Mouse (Mus musculus) Muller cell, postnatal 12 days (primary cell): ENCODE results near the gene Fbxl5.

Experiments used
- DNase-seq: peaks from one replicate; pipeline ENCODE4 v3.0.0-alpha.2; 2015; ENCODE audit errors: inconsistent ontology term

The Fbxl5 gene

DNA sequence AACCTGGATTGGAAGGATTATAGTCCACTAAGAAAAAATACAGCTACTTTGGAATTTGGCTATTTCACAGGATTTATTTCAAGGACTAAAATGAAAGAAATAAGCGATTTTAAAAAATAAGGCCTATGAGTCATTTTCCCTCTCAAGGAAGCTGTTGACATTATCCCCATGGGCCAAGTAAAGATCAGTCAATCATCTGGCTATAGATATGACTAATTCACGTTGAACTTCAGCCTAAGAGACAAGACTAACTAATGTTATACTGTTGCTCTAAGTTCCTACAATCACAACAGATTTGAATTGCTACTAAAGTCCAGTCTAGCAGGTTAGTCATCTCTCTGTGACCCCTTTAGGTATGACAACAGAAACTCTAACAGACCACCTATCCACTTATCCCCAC, 37.4 kb downstream of the Fbxl5 start:
- no peak for DNase-seq

DNA sequence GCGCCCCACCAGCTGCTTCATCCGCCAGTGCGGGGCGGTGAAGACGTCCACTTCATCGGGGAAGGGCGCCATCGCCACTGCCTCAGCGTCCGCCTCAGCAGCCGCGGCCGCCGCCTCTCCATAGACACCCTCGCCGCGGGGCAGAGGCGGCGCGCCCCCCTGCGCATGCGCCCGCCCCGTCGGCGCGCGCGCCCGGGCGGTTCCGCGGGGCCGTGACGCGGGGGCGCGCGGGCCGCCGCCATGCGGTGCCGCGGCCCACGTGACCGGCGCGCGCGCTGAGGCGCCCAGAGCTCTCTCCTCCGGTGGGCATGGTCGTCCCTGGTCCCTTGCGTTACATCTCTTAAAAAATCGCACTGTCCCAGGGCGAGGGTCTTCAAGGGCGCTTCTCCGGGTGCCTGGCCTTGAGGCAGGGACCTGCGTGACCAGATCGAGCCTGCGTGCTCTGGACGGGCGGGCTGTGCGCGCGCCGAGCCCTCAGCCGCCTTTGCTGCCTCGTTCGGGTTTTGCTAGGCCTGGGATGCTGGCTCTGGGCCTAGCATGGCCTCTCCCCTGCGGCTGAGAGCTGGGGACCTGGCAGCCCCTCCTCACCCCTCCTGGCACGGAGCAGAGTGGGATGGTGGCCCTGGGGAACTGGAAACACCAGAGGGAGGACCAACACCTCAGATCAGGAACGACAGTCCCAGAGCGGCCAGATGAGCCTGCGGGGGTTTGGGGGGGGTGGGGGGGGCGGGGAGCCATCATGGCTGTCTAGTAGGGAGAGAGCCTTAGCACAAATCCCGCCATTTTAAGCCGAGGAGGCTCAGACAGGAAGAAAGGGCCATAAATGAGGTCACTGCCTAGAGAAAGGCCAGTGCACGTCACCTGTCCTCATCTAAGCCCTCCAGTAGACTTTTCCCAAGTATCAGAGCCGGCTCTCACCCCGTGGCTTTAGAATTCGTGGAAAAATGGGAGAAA, 39.2 kb downstream of the Fbxl5 start:
- DNase-seq: peak; percentile 91

GRCm38 (mm10) chr5:43781423-43781976, 39.9 kb downstream of the Fbxl5 start:
- no peak for DNase-seq

- no peak for DNase-seq
Measured at GRCm38 (mm10) chr5:43778583-43778982, 42.9 kb downstream of the Fbxl5 start.

GRCm38 (mm10) chr5:43776993-43777392, 44.4 kb downstream of the Fbxl5 start:
- no peak for DNase-seq

- DNase-seq: no peak
Measured at GRCm38 (mm10) chr5:43776407-43776806, 45.0 kb downstream of the Fbxl5 start.

DNA sequence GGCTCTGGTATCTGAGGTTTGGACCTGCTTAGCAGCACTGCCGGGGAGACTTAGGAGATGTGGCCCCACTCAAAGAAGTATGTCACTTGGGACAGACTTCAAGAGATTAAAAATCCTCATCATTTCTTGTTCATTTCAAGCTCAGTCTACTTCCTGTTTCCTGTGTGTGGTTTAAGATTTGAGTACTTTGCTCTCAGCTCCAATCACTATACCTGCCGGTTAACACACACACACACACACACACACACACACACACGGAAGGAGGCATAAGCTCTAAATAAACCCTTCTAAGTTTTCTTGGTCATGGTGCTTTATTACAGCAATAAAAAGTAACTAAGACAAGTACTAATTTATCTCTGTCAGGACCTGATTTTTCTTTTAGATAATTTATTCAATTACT, 49.9 kb downstream of the Fbxl5 start:
- no peak for DNase-seq

GRCm38 (mm10) chr5:43770618-43771354, 50.7 kb downstream of the Fbxl5 start:
- no peak for DNase-seq

DNA sequence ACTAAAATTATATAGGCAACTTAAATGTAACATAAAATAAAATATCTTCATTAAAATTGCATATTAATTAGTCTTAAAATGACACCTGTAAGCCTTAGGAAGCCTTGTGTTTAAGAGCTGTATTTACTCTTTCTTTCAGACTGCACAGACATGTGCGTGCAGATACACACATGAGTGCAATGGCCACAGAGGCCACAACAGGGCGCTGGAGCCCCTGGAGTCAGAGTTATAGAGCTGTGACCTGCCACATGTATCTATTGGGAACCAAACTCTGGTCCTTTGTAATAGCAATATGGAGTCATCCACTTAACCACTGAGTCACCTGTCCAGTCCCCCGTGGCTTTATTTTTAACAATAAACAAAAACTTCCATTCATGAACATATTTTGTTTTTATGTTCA, 72.3 kb downstream of the Fbxl5 start:
- no peak for DNase-seq

GRCm38 (mm10) chr5:43748039-43748438, 73.4 kb downstream of the Fbxl5 start:
- no peak for DNase-seq

DNA sequence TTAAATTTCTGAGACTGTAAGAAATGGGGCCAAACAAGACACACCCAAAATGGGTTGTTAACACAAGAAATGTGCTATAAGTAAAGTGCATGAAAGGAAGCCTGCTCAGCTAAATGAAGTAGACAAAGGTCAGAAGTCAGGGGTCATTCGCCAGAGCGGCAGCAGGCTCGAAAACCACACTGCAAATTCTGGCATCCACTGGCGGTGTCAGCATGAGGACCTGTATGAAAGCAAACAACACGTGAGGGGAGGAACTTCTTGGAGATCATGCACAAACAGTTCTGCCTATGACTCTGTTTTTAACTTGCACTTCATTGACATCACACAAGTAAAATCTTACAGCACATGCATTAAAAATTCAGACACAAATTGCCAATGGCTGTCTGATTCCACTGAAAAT, 76.3 kb downstream of the Fbxl5 start:
- DNase-seq: no peak

- DNase-seq: no peak
Measured at GRCm38 (mm10) chr5:43744187-43744586, 77.3 kb downstream of the Fbxl5 start.

DNA sequence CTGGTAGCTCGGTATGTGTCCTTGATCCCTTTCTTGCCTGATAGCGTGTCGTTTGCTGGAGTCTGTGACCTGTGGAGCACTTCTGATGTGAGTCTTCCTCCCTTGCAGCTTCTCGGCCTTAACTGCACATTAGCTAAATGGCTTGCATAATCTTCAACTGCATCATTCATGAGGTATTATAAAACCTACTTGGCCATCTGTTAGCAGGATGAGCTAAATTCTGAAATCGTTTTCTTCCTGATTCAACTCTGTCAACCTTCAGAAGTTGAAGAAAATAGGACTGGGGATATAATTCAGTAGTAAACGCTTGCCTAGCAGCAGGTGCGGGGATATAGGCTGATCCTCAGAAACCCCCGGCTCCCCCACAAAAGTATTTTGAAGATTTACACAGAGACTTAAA, 89.1 kb downstream of the Fbxl5 start:
- DNase-seq: no peak

GRCm38 (mm10) chr5:43728375-43729165, 92.9 kb downstream of the Fbxl5 start:
- no peak for DNase-seq

DNA sequence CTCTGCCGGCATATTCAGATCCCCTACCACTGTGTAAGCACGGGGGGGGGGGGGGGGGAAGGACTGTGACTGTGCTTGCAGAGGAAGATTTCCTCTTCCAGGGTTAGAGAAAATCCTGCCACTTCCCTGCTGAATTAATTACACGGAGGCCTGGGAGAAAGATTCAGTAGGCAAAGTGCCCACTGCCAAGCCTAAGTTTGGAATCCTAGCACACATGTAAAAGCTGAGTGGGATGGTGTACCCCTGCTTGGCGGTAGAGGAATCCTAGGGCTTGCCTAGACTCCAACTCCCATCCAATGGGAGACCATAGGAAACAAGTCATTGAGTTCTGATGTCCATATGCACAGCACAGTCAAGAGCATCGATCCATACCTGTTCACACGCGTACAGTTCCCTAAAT, 97.6 kb downstream of the Fbxl5 start:
- no peak for DNase-seq

- DNase-seq: no peak
Measured at GRCm38 (mm10) chr5:43722452-43722783, 99.0 kb downstream of the Fbxl5 start.

DNA sequence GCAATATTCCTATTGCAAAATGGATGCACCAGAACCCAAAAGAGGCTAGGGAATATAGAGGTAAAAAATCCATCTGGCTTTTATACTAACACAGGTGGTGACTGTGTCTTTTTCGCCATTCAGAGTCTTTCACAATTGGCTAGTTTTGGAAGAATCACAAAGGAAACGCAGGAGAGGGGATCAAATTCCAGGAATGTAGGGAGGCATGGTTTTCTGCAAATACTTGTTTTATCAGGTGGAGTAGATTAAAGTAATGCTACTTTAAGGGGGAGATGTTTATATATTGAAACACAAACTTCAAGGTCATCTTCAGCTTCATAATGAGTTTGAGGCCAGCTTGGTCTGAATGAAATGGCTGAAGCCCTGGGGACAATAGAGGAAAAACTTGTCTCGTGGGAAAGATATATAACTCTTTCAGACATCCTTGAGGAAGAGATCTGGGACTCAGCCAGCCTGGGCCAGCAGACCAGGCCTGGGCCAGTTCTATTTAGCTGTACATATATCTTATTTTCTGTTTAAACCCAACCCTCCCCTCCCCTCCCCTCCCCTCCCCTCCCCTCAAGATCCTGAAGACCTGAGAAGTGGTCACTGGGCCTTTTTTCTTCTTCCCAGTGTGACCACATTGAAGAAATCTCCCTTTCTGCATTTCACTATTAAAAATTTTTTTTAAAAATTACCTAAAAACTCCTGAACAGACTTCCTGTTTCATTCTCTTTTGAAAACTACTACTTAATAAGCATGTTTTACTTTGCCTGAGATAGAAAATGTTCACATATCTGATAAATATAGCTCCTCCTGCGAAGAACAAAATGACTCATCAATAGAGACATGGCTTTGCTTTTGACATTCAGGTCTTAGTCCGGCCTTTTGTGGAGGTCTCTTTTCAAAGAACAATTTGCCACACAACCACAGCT, 99.6 kb downstream of the Fbxl5 start:
- DNase-seq: no peak

DNA sequence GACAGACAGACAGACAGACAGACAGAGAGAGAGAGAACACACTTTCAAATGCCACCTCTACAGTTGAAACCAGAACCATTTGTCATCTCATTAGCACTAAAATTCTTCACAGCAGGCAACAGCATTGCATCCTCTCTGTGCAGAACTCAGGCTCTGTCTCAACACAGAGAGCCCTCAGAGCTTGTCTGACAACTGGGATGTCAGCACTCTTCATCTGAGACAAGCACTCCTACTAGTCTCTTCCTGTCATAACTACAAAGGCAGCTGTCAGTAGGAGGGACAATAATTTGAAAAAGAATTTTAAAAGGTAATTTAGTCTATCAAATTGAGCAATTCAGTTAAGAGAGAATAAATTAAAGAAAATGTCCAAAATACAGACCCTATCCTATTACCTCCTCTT, 122.2 kb downstream of the Fbxl5 start:
- no peak for DNase-seq

DNA sequence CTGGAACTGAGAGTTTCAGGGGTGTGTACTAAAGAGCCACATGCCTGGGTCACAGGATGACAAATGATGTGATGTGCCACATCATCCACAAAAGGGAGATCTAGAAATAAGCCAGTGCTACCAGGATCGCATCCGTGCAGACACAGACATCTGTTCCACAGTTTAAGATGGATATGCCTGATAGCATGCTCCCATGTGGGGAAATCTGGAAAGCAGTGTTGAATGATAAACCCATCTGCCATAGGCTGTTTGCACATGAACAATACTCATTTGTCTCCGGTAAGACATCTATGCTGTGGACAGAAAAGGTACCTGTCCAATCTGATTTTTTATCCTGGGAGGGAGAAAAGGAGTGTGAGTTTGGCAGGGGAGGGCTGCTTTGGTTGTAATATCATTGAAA, 124.3 kb downstream of the Fbxl5 start:
- DNase-seq: no peak
